Mouse (Mus musculus): ENCODE data around the gene Fam219a. TPM values are rescaled to one million over a fixed set of nuclear protein-coding genes. Genes with fewer than 3 reads are reported as not detected.

Gene Fam219a
- polyA plus RNA-seq, 1 experiment from 2014 or later: 3.1 TPM

GRCm38 (mm10) chr4:41469199-41469598 lies 100.1 kb downstream of the Fam219a start:
- no peak for ATAC-seq (ENCODE audit: insufficient number of reproducible peaks, insufficient read depth, low FRiP score, low TSS enrichment, low read depth)
- no peak overlapping the region for H3K9ac ChIP-seq
- 0 out of 2 replicates have a peak overlapping the region, but pooled peaks have one; percentile 7 for H3K4me2 ChIP-seq
- 0 out of 2 replicates have a peak, but pooled peaks cover 4% of the 10 kb centered on the region for H3K9me3 ChIP-seq
- peak overlapping the region; percentile 62; the same call in 1 of the 2 replicates for H3K27ac ChIP-seq
- H3K27me3 ChIP-seq: no peaks in the 10 kb centered on the region
- H3K4me3 ChIP-seq: no peak overlapping the region
- H3K4me1 ChIP-seq: peaks cover 31% of the 10 kb centered on the region
- no peaks in the 10 kb centered on the region for H3K36me3 ChIP-seq
- WGBS: 26% methylated on average over 10 of the region's 10 CpGs

GRCm38 (mm10) chr4:41468396-41469080 lies 100.8 kb downstream of the Fam219a start:
- no peaks in the 10 kb centered on the region for H3K36me3 ChIP-seq
- H3K27ac ChIP-seq: peak overlapping the region; percentile 62; the same call in 1 of the 2 replicates
- no peak overlapping the region for H3K9ac ChIP-seq
- H3K4me1 ChIP-seq: peaks cover 36% of the 10 kb centered on the region
- no peaks in the 10 kb centered on the region for H3K27me3 ChIP-seq
- no peak overlapping the region for H3K4me3 ChIP-seq
- H3K4me2 ChIP-seq: no peak overlapping the region
- no peak for ATAC-seq (ENCODE audit: insufficient number of reproducible peaks, insufficient read depth, low FRiP score, low TSS enrichment, low read depth)
- 51% methylated on average over 17 of the region's 17 CpGs for WGBS
- 0 out of 2 replicates have a peak, but pooled peaks cover under 1% of the 10 kb centered on the region for H3K9me3 ChIP-seq

Other genes starting within 250 kb of the Fam219a start
- 44.4 and 48.9 TPM in 2 replicates for gene Ubap1, start 220.5 kb downstream of the Fam219a start, polyA plus RNA-seq (2015; fragmentation: Nextera tagmentation; extraction: Ambion mirVana)
- gene Kif24, start 104.7 kb downstream of the Fam219a start, polyA plus RNA-seq (2015; fragmentation: Nextera tagmentation; extraction: Ambion mirVana): 7.6 and 9.6 TPM in 2 replicates
- gene Nudt2, start 104.4 kb downstream of the Fam219a start, polyA plus RNA-seq (2015; fragmentation: Nextera tagmentation; extraction: Ambion mirVana): 49.5 and 54.1 TPM in 2 replicates
- gene AI464131, start 66.5 kb downstream of the Fam219a start, polyA plus RNA-seq (2015; fragmentation: Nextera tagmentation; extraction: Ambion mirVana): 8.3 and 12.2 TPM in 2 replicates
- gene 1110017D15Rik, start 52.2 kb downstream of the Fam219a start, polyA plus RNA-seq (2015; fragmentation: Nextera tagmentation; extraction: Ambion mirVana): 3.2 and 5.7 TPM in 2 replicates
- gene Dnaic1, start 237 bp upstream of the Fam219a start, polyA plus RNA-seq (2015; fragmentation: Nextera tagmentation; extraction: Ambion mirVana): 1.0 and 1.3 TPM in 2 replicates
- 19.4 and 23.2 TPM in 2 replicates for gene Enho, start 70.8 kb upstream of the Fam219a start, polyA plus RNA-seq (2015; fragmentation: Nextera tagmentation; extraction: Ambion mirVana)
- 11.2 and 16.3 TPM in 2 replicates for gene Cntfr, start 127.6 kb upstream of the Fam219a start, polyA plus RNA-seq (2015; fragmentation: Nextera tagmentation; extraction: Ambion mirVana)
- 427 and 512 TPM in 2 replicates for gene Il11ra1, start 130.5 kb upstream of the Fam219a start, polyA plus RNA-seq (2015; fragmentation: Nextera tagmentation; extraction: Ambion mirVana)
- gene Rpp25l, start 144.0 kb upstream of the Fam219a start, polyA plus RNA-seq (2015; fragmentation: Nextera tagmentation; extraction: Ambion mirVana): 84.5 and 93.3 TPM in 2 replicates
- gene Dctn3, start 153.6 kb upstream of the Fam219a start, polyA plus RNA-seq (2015; fragmentation: Nextera tagmentation; extraction: Ambion mirVana): 123 and 128 TPM in 2 replicates
- 0.15 and 0.20 TPM in 2 replicates for gene Arid3c, start 161.6 kb upstream of the Fam219a start, polyA plus RNA-seq (2015; fragmentation: Nextera tagmentation; extraction: Ambion mirVana)
- 43.4 and 47.9 TPM in 2 replicates for gene Galt, start 185.7 kb upstream of the Fam219a start, polyA plus RNA-seq (2015; fragmentation: Nextera tagmentation; extraction: Ambion mirVana)
- 83.8 and 87.7 TPM in 2 replicates for gene Sigmar1, start 186.6 kb upstream of the Fam219a start, polyA plus RNA-seq (2015; fragmentation: Nextera tagmentation; extraction: Ambion mirVana)
- 63.5 and 65.5 TPM in 2 replicates for gene Ccl27a, start 204.7 kb upstream of the Fam219a start, polyA plus RNA-seq (2015; fragmentation: Nextera tagmentation; extraction: Ambion mirVana)

All from embryonic facial prominence, embryonic 13.5 days (tissue).